Mouse (Mus musculus): ENCODE results near the gene Cilp2. TPM values are rescaled to one million over a fixed set of nuclear protein-coding genes. Genes with fewer than 3 reads are reported as not detected.

Cilp2 gene
- polyA plus RNA-seq, 1 experiment = 0.11 TPM

- Histone ChIP-seq H3K4me3 (ENCODE audit: insufficient read depth, low read depth, low read length) (no peak overlapping the region), H3K4me1 (ENCODE audit: control insufficient read depth, insufficient read depth, low read length) (no peaks in the 10 kb centered on the region), H3K36me3 (ENCODE audit: control insufficient read depth, insufficient read depth, low read length) (peaks cover 4% of the 10 kb centered on the region; the same call in 1 of the 2 replicates), H3K27ac (ENCODE audit: insufficient read depth, low read depth, low read length) (no peak overlapping the region), H3K27me3 (replicated peaks; ENCODE audit: control insufficient read depth, insufficient read depth, low read length) (no peaks in the 10 kb centered on the region)
- no peak for TF ChIP-seq POLR2A (IDR thresholded peaks at IDR 0.05; ENCODE audit: low read depth, low read length)
- DNase-seq = no peak
- WGBS = 88% methylated on average over 12 of the region's 12 CpGs
Measured at GRCm38 (mm10) chr8:69912478-69913074, 25.1 kb upstream of the Cilp2 start.

GRCm38 (mm10) chr8:69911917-69912316 is 24.4 kb upstream of the Cilp2 start:
- Histone ChIP-seq H3K27ac (ENCODE audit: insufficient read depth, low read depth, low read length) (no peak overlapping the region), H3K27me3 (replicated peaks; ENCODE audit: control insufficient read depth, insufficient read depth, low read length) (no peaks in the 10 kb centered on the region), H3K36me3 (ENCODE audit: control insufficient read depth, insufficient read depth, low read length) (0 out of 2 replicates have a peak, but pooled peaks cover 2% of the 10 kb centered on the region), H3K4me1 (ENCODE audit: control insufficient read depth, insufficient read depth, low read length) (no peaks in the 10 kb centered on the region), H3K4me3 (ENCODE audit: insufficient read depth, low read depth, low read length) (no peak overlapping the region)
- 83% methylated on average over 13 of the region's 13 CpGs for WGBS
- no peak for TF ChIP-seq CTCF (conservative IDR thresholded peaks at IDR 0.05; ENCODE audit: insufficient read depth, insufficient read length, low read depth, low read length)
- no peak for TF ChIP-seq POLR2A (IDR thresholded peaks at IDR 0.05; ENCODE audit: low read depth, low read length)
- no peak for DNase-seq

GRCm38 (mm10) chr8:69907106-69907505 is 19.6 kb upstream of the Cilp2 start:
- 0 out of 2 replicates have a peak, but pooled peaks cover 2% of the 10 kb centered on the region for H3K36me3 ChIP-seq (ENCODE audit: control insufficient read depth, insufficient read depth, low read length)
- WGBS = 91% methylated on average over 2 of the region's 2 CpGs

GRCm38 (mm10) chr8:69906260-69906659 is 18.8 kb upstream of the Cilp2 start:
- Histone ChIP-seq H3K4me3 (ENCODE audit: insufficient read depth, low read depth, low read length) (no peak overlapping the region), H3K27ac (ENCODE audit: insufficient read depth, low read depth, low read length) (no peak overlapping the region), H3K27me3 (replicated peaks; ENCODE audit: control insufficient read depth, insufficient read depth, low read length) (no peaks in the 10 kb centered on the region), H3K4me1 (ENCODE audit: control insufficient read depth, insufficient read depth, low read length) (peaks cover 5% of the 10 kb centered on the region; the same call in 1 of the 2 replicates), H3K36me3 (ENCODE audit: control insufficient read depth, insufficient read depth, low read length) (0 out of 2 replicates have a peak, but pooled peaks cover 2% of the 10 kb centered on the region)
- DNase-seq = no peak
- no peak for TF ChIP-seq POLR2A (IDR thresholded peaks at IDR 0.05; ENCODE audit: low read depth, low read length)
- TF ChIP-seq CTCF (conservative IDR thresholded peaks at IDR 0.05; ENCODE audit: insufficient read depth, insufficient read length, low read depth, low read length) = no peak
- WGBS = 91% methylated on average over 2 of the region's 2 CpGs

More at GRCm38 (mm10) chr8:69907106-69907505, 19.6 kb upstream of the Cilp2 start:
- Histone ChIP-seq H3K4me1 (ENCODE audit: control insufficient read depth, insufficient read depth, low read length) (peaks cover 5% of the 10 kb centered on the region; the same call in 1 of the 2 replicates), H3K27me3 (replicated peaks; ENCODE audit: control insufficient read depth, insufficient read depth, low read length) (no peaks in the 10 kb centered on the region), H3K27ac (ENCODE audit: insufficient read depth, low read depth, low read length) (no peak overlapping the region), H3K4me3 (ENCODE audit: insufficient read depth, low read depth, low read length) (no peak overlapping the region)
- no peak for DNase-seq
- TF ChIP-seq POLR2A (IDR thresholded peaks at IDR 0.05; ENCODE audit: low read depth, low read length) = no peak
- no peak for TF ChIP-seq CTCF (conservative IDR thresholded peaks at IDR 0.05; ENCODE audit: insufficient read depth, insufficient read length, low read depth, low read length)

- Histone ChIP-seq H3K36me3 (ENCODE audit: control insufficient read depth, insufficient read depth, low read length) (0 out of 2 replicates have a peak, but pooled peaks cover 2% of the 10 kb centered on the region), H3K27ac (ENCODE audit: insufficient read depth, low read depth, low read length) (no peak overlapping the region), H3K27me3 (replicated peaks; ENCODE audit: control insufficient read depth, insufficient read depth, low read length) (no peaks in the 10 kb centered on the region), H3K4me1 (ENCODE audit: control insufficient read depth, insufficient read depth, low read length) (peaks cover 15% of the 10 kb centered on the region; the same call in 1 of the 2 replicates), H3K4me3 (ENCODE audit: insufficient read depth, low read depth, low read length) (no peak overlapping the region)
- no peak for TF ChIP-seq CTCF (conservative IDR thresholded peaks at IDR 0.05; ENCODE audit: insufficient read depth, insufficient read length, low read depth, low read length)
- no peak for TF ChIP-seq POLR2A (IDR thresholded peaks at IDR 0.05; ENCODE audit: low read depth, low read length)
- 83% methylated on average over 8 of the region's 8 CpGs for WGBS
- no peak for DNase-seq
Measured at GRCm38 (mm10) chr8:69904096-69904495, 16.6 kb upstream of the Cilp2 start.

- Histone ChIP-seq H3K27me3 (replicated peaks; ENCODE audit: control insufficient read depth, insufficient read depth, low read length) (no peaks in the 10 kb centered on the region), H3K4me1 (ENCODE audit: control insufficient read depth, insufficient read depth, low read length) (peaks cover 18% of the 10 kb centered on the region; the same call in 1 of the 2 replicates), H3K36me3 (ENCODE audit: control insufficient read depth, insufficient read depth, low read length) (no peaks in the 10 kb centered on the region), H3K27ac (ENCODE audit: insufficient read depth, low read depth, low read length) (peak overlapping the region; percentile 73), H3K4me3 (ENCODE audit: insufficient read depth, low read depth, low read length) (peak overlapping the region; percentile 54)
- under 1% methylated on average over 45 of the region's 45 CpGs for WGBS
- no peak for TF ChIP-seq POLR2A (IDR thresholded peaks at IDR 0.05; ENCODE audit: low read depth, low read length)
- no peak for TF ChIP-seq CTCF (conservative IDR thresholded peaks at IDR 0.05; ENCODE audit: insufficient read depth, insufficient read length, low read depth, low read length)
- peak; percentile 99 for DNase-seq
Measured at GRCm38 (mm10) chr8:69903063-69903542, 15.6 kb upstream of the Cilp2 start.

- WGBS = 2% methylated on average over 89 of the region's 89 CpGs
- Histone ChIP-seq H3K4me1 (ENCODE audit: control insufficient read depth, insufficient read depth, low read length) (peaks cover 25% of the 10 kb centered on the region; the same call in 1 of the 2 replicates), H3K27ac (ENCODE audit: insufficient read depth, low read depth, low read length) (peak within 1 kb of the TSS; percentile 81), H3K27me3 (replicated peaks; ENCODE audit: control insufficient read depth, insufficient read depth, low read length) (no peaks in the 10 kb centered on the region), H3K36me3 (ENCODE audit: control insufficient read depth, insufficient read depth, low read length) (no peaks in the 10 kb centered on the region), H3K4me3 (ENCODE audit: insufficient read depth, low read depth, low read length) (peak within 1 kb of the TSS; percentile 61)
- TF ChIP-seq POLR2A (IDR thresholded peaks at IDR 0.05; ENCODE audit: low read depth, low read length) = no peak
- no peak for TF ChIP-seq CTCF (conservative IDR thresholded peaks at IDR 0.05; ENCODE audit: insufficient read depth, insufficient read length, low read depth, low read length)
- DNase-seq = peak; percentile 35
Measured at GRCm38 (mm10) chr8:69902163-69903062, 14.9 kb upstream of the Cilp2 start, which contains the start of the genes Tssk6, Ndufa13 and Yjefn3. TSS of gene Tssk6 (plus strand) at chr8:69902184. TSS of gene Ndufa13 (minus strand) at chr8:69902558. TSS of gene Yjefn3 (minus strand) at chr8:69902712.
